Mouse (Mus musculus) small intestine, adult 2 months (tissue): ENCODE measurements at regions not wholly inside any gene's neighbourhood (a gene's known extent, or its start where the extent isn't known, plus 50 kb on each side); places are given as distances from the start of the nearest gene placed in this dataset.
A peak's percentile ranks its signal among the peaks of the same experiment; 100 is the strongest.

Source experiments
- H3K27ac ChIP-seq: fragments of 200-500 bp; 2 replicates; pipeline ENCODE4 v1.5.1; 2012; ENCODE audit warnings: low read depth, low read length, control low read depth, inconsistent platforms; ENCODE audit not compliant: insufficient read depth
- H3K27me3 ChIP-seq: fragments of 200-500 bp; 2 replicates; pipeline ENCODE4 v1.6.1; 2012; ENCODE audit warnings: mild to moderate bottlenecking, moderate library complexity, low read length, inconsistent platforms; ENCODE audit not compliant: control insufficient read depth, insufficient read depth
- H3K36me3 ChIP-seq: fragments of 200-500 bp; 2 replicates; pipeline ENCODE4 v1.6.1; 2012; ENCODE audit warnings: mild to moderate bottlenecking, low read length, control low read depth, inconsistent platforms; ENCODE audit not compliant: control insufficient read depth, insufficient read depth
- H3K4me1 ChIP-seq: fragments of 200-500 bp; 2 replicates; pipeline ENCODE4 v1.6.1; 2012; ENCODE audit warnings: low read length, inconsistent platforms, mixed read lengths; ENCODE audit not compliant: control insufficient read depth, insufficient read depth, insufficient read length
- H3K4me3 ChIP-seq: fragments of 200-500 bp; 2 replicates; pipeline ENCODE4 v1.5.1; 2012; ENCODE audit warnings: low read depth, mild to moderate bottlenecking, control low read depth, inconsistent platforms, low read length, moderate library complexity
- CTCF ChIP-seq: fragments of 200-500 bp; IDR thresholded peaks from 2 replicates; pipeline ENCODE4 v1.5.1; 2012; ENCODE audit warnings: low read depth, mild to moderate bottlenecking, control low read depth, inconsistent platforms, low read length, moderate library complexity, mixed read lengths; ENCODE audit not compliant: insufficient replicate concordance, insufficient read length; ENCODE audit errors: extremely low read depth
- POLR2A ChIP-seq: fragments of 200-500 bp; IDR thresholded peaks from 2 replicates; pipeline ENCODE4 v1.6.1; 2012; ENCODE audit warnings: low read depth, mild to moderate bottlenecking, control low read depth, inconsistent platforms, low read length, moderate library complexity
- WGBS: fragments of 180-500 bp; shearing (Covaris S2); methylation state at CpG from one replicate; pipeline ENCODE4 v1.1.7; 2018; 5-methylcytosine and 5-hydroxymethylcytosine counted together

GRCm38 (mm10) chr2:167831076-167832039 is 100.5 kb upstream of the Ptpn1 start:
- H3K4me1 ChIP-seq = peaks cover 25% of the 10 kb centered on the region
- no peak overlapping the region for H3K4me3 ChIP-seq
- no peaks in the 10 kb centered on the region for H3K27me3 ChIP-seq
- H3K27ac ChIP-seq = no peak overlapping the region
- WGBS = 68% methylated on average over 26 of the region's 26 CpGs
- no peak for TF ChIP-seq CTCF
- TF ChIP-seq POLR2A = no peak
- H3K36me3 ChIP-seq = no peaks in the 10 kb centered on the region

GRCm38 (mm10) chr2:167828258-167828657 is 103.6 kb upstream of the Ptpn1 start:
- Histone ChIP-seq H3K4me1 (peaks cover 36% of the 10 kb centered on the region), H3K27ac (no peak overlapping the region), H3K36me3 (no peaks in the 10 kb centered on the region), H3K4me3 (no peak overlapping the region), H3K27me3 (no peaks in the 10 kb centered on the region)
- 26% methylated on average over 5 of the region's 5 CpGs for WGBS
- no peak for TF ChIP-seq CTCF
- no peak for TF ChIP-seq POLR2A

- no peak overlapping the region for H3K27ac ChIP-seq
- TF ChIP-seq POLR2A (no peak), CTCF (no peak)
- 76% methylated on average over 12 of the region's 12 CpGs for WGBS
Observed at GRCm38 (mm10) chr2:167826922-167827703, 104.7 kb upstream of the Ptpn1 start.

GRCm38 (mm10) chr2:167823513-167823912 is 108.3 kb upstream of the Ptpn1 start:
- Histone ChIP-seq H3K4me1 (peaks cover 35% of the 10 kb centered on the region), H3K36me3 (no peaks in the 10 kb centered on the region), H3K27me3 (no peaks in the 10 kb centered on the region), H3K27ac (peak overlapping the region; percentile 71), H3K4me3 (no peak overlapping the region)
- TF ChIP-seq CTCF (peak; percentile 5; the same call in 1 of the 2 replicates), POLR2A (no peak)
- WGBS = 4% methylated on average over 9 of the region's 9 CpGs

More at GRCm38 (mm10) chr2:167826922-167827703, 104.7 kb upstream of the Ptpn1 start:
- no peaks in the 10 kb centered on the region for H3K27me3 ChIP-seq
- no peaks in the 10 kb centered on the region for H3K36me3 ChIP-seq
- H3K4me3 ChIP-seq = no peak overlapping the region
- peaks cover 38% of the 10 kb centered on the region for H3K4me1 ChIP-seq

GRCm38 (mm10) chr2:167823044-167823443 is 108.8 kb upstream of the Ptpn1 start:
- 34% methylated on average over 3 of the region's 3 CpGs for WGBS
- H3K4me3 ChIP-seq = no peak overlapping the region
- no peaks in the 10 kb centered on the region for H3K27me3 ChIP-seq
- H3K27ac ChIP-seq = peak overlapping the region; percentile 71
- peaks cover 31% of the 10 kb centered on the region for H3K4me1 ChIP-seq
- TF ChIP-seq CTCF = no peak
- TF ChIP-seq POLR2A = no peak
- no peaks in the 10 kb centered on the region for H3K36me3 ChIP-seq

- H3K4me3 ChIP-seq = no peak overlapping the region
- TF ChIP-seq POLR2A (no peak), CTCF (no peak)
- H3K27ac ChIP-seq = no peak overlapping the region
- peaks cover 41% of the 10 kb centered on the region for H3K4me1 ChIP-seq
- no peaks in the 10 kb centered on the region for H3K36me3 ChIP-seq
- 64% methylated on average over 6 of the region's 6 CpGs for WGBS
- H3K27me3 ChIP-seq = no peaks in the 10 kb centered on the region
Observed at GRCm38 (mm10) chr2:167821186-167821585, 110.7 kb upstream of the Ptpn1 start.

- 93% methylated on average over 10 of the region's 10 CpGs for WGBS
- no peaks in the 10 kb centered on the region for H3K27me3 ChIP-seq
- TF ChIP-seq CTCF (no peak), POLR2A (no peak)
- H3K4me1 ChIP-seq = peaks cover 25% of the 10 kb centered on the region
- H3K27ac ChIP-seq = 0 out of 2 replicates have a peak overlapping the region, but pooled peaks have one; percentile 13
- H3K4me3 ChIP-seq = no peak overlapping the region
- no peaks in the 10 kb centered on the region for H3K36me3 ChIP-seq
Observed at GRCm38 (mm10) chr2:167818799-167819198, 113.1 kb upstream of the Ptpn1 start.
